Mouse (Mus musculus) lung, embryonic 16.5 days (tissue): ENCODE results near the gene Gm20481. TPM values are rescaled to one million over a fixed set of nuclear protein-coding genes. Genes with fewer than 3 reads are reported as not detected.
A peak's percentile ranks its signal among the peaks of the same experiment; 100 is the strongest.
"Not testable (repeated sequence)": the region's sequence is repeated elsewhere in the genome, so short reads cannot be mapped to it uniquely, and the experiment has no call there.

Experiments
- ATAC-seq: fragments of 200-750 bp; cut with Nextera tagmentation; 2 replicates; pipeline ENCODE4 v1.8.0; 2017; ENCODE audit warnings: low read depth, mild to moderate bottlenecking, moderate library complexity
- H3K27ac ChIP-seq: fragments of 300-500 bp; sonication (generic); 2 replicates; pipeline ENCODE4 v1.5.1; 2014; ENCODE audit warnings: mild to moderate bottlenecking, control low read depth, low read length
- H3K27me3 ChIP-seq: fragments of 300-500 bp; sonication (generic); 2 replicates; pipeline ENCODE4 v1.6.1; 2014; ENCODE audit warnings: low read depth, low read length, mixed read lengths; ENCODE audit not compliant: control insufficient read depth, insufficient read depth
- H3K36me3 ChIP-seq: fragments of 300-500 bp; sonication (generic); 2 replicates; pipeline ENCODE4 v1.6.1; 2014; ENCODE audit warnings: low read length; ENCODE audit not compliant: control insufficient read depth, insufficient read depth
- H3K4me1 ChIP-seq: fragments of 300-500 bp; sonication (generic); replicated peaks from 2 replicates; pipeline ENCODE4 v1.6.1; 2014; ENCODE audit warnings: low read length, mixed read lengths; ENCODE audit not compliant: control insufficient read depth, insufficient read depth
- H3K4me2 ChIP-seq: fragments of 300-500 bp; sonication (generic); 2 replicates; pipeline ENCODE4 v1.6.1; 2014; ENCODE audit warnings: low read depth, low read length, control low read depth
- H3K4me3 ChIP-seq: fragments of 300-500 bp; sonication (generic); 2 replicates; pipeline ENCODE4 v1.5.1; 2014; ENCODE audit warnings: mild to moderate bottlenecking, low read length, control low read depth
- H3K9ac ChIP-seq: fragments of 300-500 bp; sonication (generic); 2 replicates; pipeline ENCODE4 v1.6.1; 2014; ENCODE audit warnings: low read length, control low read depth
- H3K9me3 ChIP-seq: fragments of 300-500 bp; sonication (generic); 2 replicates; pipeline ENCODE4 v1.6.1; 2016; ENCODE audit warnings: low read length; ENCODE audit not compliant: control insufficient read depth
- WGBS: fragments of 180-500 bp; shearing (Covaris S2); extraction: QIAGEN DNeasy Blood & Tissue Kit; methylation state at CpG from one replicate; pipeline ENCODE4 v1.1.7; 2014; 5-methylcytosine and 5-hydroxymethylcytosine counted together
- polyA plus RNA-seq: library from polyadenylated mRNA; unstranded; fragments of >200 nt; fragmentation: Nextera tagmentation; extraction: Ambion mirVana; gene quantifications from 2 replicates; pipeline ENCODE4 v1.2.1, GENCODE M21; 2015

The Gm20481 gene
- polyA plus RNA-seq, 1 experiment from 2014 or later, result not detected

- Histone ChIP-seq H3K27ac (no peak overlapping the region), H3K9ac (no peak overlapping the region)
Observed at GRCm38 (mm10) chr17:34964640-34965049, 5.1 kb upstream of the Gm20481 start.

GRCm38 (mm10) chr17:34965627-34966026 lies 4.1 kb upstream of the Gm20481 start:
- Histone ChIP-seq H3K4me2 (no peak overlapping the region), H3K27ac (no peak overlapping the region), H3K9ac (no peak overlapping the region), H3K9me3 (no peaks in the 10 kb centered on the region), H3K4me1 (0 out of 2 replicates have a peak, but pooled peaks cover 2% of the 10 kb centered on the region), H3K27me3 (peaks cover 27% of the 10 kb centered on the region), H3K4me3 (no peak overlapping the region), H3K36me3 (no peaks in the 10 kb centered on the region)
- ATAC-seq, result no peak
- 61% methylated on average over 5 of the region's 5 CpGs for WGBS

More at GRCm38 (mm10) chr17:34964640-34965049, 5.1 kb upstream of the Gm20481 start:
- 18% methylated on average over 1 of the region's 1 CpGs for whole genome bisulfite sequencing
- Histone ChIP-seq H3K9me3 (no peaks in the 10 kb centered on the region), H3K4me2 (no peak overlapping the region), H3K36me3 (no peaks in the 10 kb centered on the region), H3K4me1 (peaks cover 9% of the 10 kb centered on the region), H3K4me3 (no peak overlapping the region), H3K27me3 (peaks cover 25% of the 10 kb centered on the region)
- no peak for ATAC-seq

GRCm38 (mm10) chr17:34970850-34971249 lies 1.1 kb downstream of the Gm20481 start:
- not testable (repeated sequence) for H3K4me3 ChIP-seq, H3K4me1 ChIP-seq, H3K4me2 ChIP-seq, H3K27ac ChIP-seq, H3K36me3 ChIP-seq, ATAC-seq, H3K9me3 ChIP-seq, H3K9ac ChIP-seq
- H3K27me3 ChIP-seq, result peaks cover 27% of the 10 kb centered on the region
- WGBS, result 31% methylated on average over 14 of the region's 37 CpGs

GRCm38 (mm10) chr17:34971694-34972068 lies 2.0 kb downstream of the Gm20481 start:
- peak overlapping the region; percentile 82 for H3K4me2 ChIP-seq
- ATAC-seq, result peak; percentile 32
- H3K4me3 ChIP-seq, result peak overlapping the region; percentile 53
- WGBS, result 2% methylated on average over 20 of the region's 43 CpGs
- H3K9ac ChIP-seq, H3K9me3 ChIP-seq, H3K4me1 ChIP-seq, H3K27ac ChIP-seq, H3K36me3 ChIP-seq: not testable (repeated sequence)
- H3K27me3 ChIP-seq, result peaks cover 27% of the 10 kb centered on the region

GRCm38 (mm10) chr17:34972069-34972749 lies 2.5 kb downstream of the Gm20481 start, which contains the start of the genes Hspa1a and Hspa1l:
Gene Hspa1a (minus strand): TSS chr17:34972156.
Gene Hspa1l (plus strand): TSS chr17:34972703.
- Histone ChIP-seq H3K9ac (peak within 1 kb of the TSS; percentile 35; the same call in 1 of the 2 replicates), H3K4me3 (peak within 1 kb of the TSS; percentile 53), H3K4me2 (peak within 1 kb of the TSS; percentile 82), H3K27ac (peak within 1 kb of the TSS; percentile 63), H3K27me3 (peaks cover 27% of the 10 kb centered on the region)
- H3K9me3 ChIP-seq, H3K36me3 ChIP-seq, H3K4me1 ChIP-seq: not testable (repeated sequence)
- peak; percentile 97 for ATAC-seq
- WGBS, result under 1% methylated on average over 29 of the region's 33 CpGs

- Histone ChIP-seq H3K9ac (no peak overlapping the region), H3K9me3 (no peaks in the 10 kb centered on the region), H3K4me2 (no peak overlapping the region), H3K27ac (no peak overlapping the region), H3K4me3 (no peak overlapping the region), H3K4me1 (peaks cover 4% of the 10 kb centered on the region), H3K36me3 (no peaks in the 10 kb centered on the region), H3K27me3 (no peaks in the 10 kb centered on the region)
- WGBS, result 75% methylated on average over 3 of the region's 3 CpGs
- ATAC-seq, result no peak
Observed at GRCm38 (mm10) chr17:34975581-34976492, 6.1 kb downstream of the Gm20481 start.

- Histone ChIP-seq H3K4me2 (no peak overlapping the region), H3K9ac (no peak overlapping the region), H3K4me3 (no peak overlapping the region), H3K27me3 (no peaks in the 10 kb centered on the region), H3K4me1 (peaks cover 7% of the 10 kb centered on the region), H3K9me3 (no peaks in the 10 kb centered on the region), H3K36me3 (no peaks in the 10 kb centered on the region), H3K27ac (no peak overlapping the region)
- 92% methylated on average over 20 of the region's 20 CpGs for WGBS
- no peak for ATAC-seq
Observed at GRCm38 (mm10) chr17:34977000-34977399, 7.3 kb downstream of the Gm20481 start.

- no peaks in the 10 kb centered on the region for H3K9me3 ChIP-seq
- no peaks in the 10 kb centered on the region for H3K36me3 ChIP-seq
- no peak overlapping the region for H3K27ac ChIP-seq
- H3K9ac ChIP-seq, result no peak overlapping the region
- 84% methylated on average over 27 of the region's 27 CpGs for WGBS
- no peaks in the 10 kb centered on the region for H3K27me3 ChIP-seq
- no peak overlapping the region for H3K4me2 ChIP-seq
- no peak for ATAC-seq
- H3K4me3 ChIP-seq, result no peak overlapping the region
- H3K4me1 ChIP-seq, result peaks cover 9% of the 10 kb centered on the region
Observed at GRCm38 (mm10) chr17:34978239-34978638, 8.5 kb downstream of the Gm20481 start.

- H3K27me3 ChIP-seq, result no peaks in the 10 kb centered on the region
- H3K9ac ChIP-seq, result no peak overlapping the region
- no peak overlapping the region for H3K4me3 ChIP-seq
- no peak overlapping the region for H3K27ac ChIP-seq
- no peaks in the 10 kb centered on the region for H3K36me3 ChIP-seq
- ATAC-seq, result no peak
- H3K4me2 ChIP-seq, result no peak overlapping the region
- H3K4me1 ChIP-seq, result peaks cover 9% of the 10 kb centered on the region
- 88% methylated on average over 4 of the region's 4 CpGs for WGBS
- H3K9me3 ChIP-seq, result no peaks in the 10 kb centered on the region
Observed at GRCm38 (mm10) chr17:34979631-34980030, 9.9 kb downstream of the Gm20481 start.
